Mouse (Mus musculus) thymus, adult 2 months (tissue): Measurements from ENCODE around the gene Slc20a1.

Experiments used
- CTCF ChIP-seq: fragments of 200-500 bp; IDR thresholded peaks from 2 replicates; pipeline ENCODE4 v1.5.1; 2012; ENCODE audit warnings: mild to moderate bottlenecking, control low read depth, low read length, moderate library complexity, borderline replicate concordance; ENCODE audit not compliant: control insufficient read depth, poor library complexity, insufficient read depth; ENCODE audit errors: extremely low read depth
- POLR2A ChIP-seq: fragments of 200-500 bp; IDR thresholded peaks from 2 replicates; pipeline ENCODE4 v1.6.1; 2012; ENCODE audit warnings: mild to moderate bottlenecking, low read length, control low read depth, moderate library complexity; ENCODE audit not compliant: control insufficient read depth, poor library complexity, insufficient read depth; ENCODE audit errors: extremely low read depth

DNA sequence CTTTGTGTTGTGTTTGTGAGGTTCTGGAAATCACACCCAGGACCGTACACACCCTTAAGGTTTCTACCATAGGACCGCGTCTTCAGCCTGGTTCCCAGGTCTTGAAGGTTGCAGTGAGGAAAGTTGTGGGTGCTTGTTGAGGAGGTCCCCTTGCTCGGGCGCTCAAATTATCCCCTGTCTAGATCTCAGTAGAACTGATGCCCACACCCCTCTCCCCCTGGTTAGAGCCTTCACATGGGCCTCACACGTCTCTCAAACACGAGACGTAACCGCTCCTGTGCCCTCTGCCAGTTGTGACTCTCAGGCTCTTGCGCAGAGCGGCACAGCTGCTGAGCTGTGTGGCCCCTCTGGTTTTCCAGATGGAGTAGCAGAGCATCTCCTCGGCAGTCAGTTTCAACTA is 48.4 kb downstream of the Slc20a1 start:
- TF ChIP-seq CTCF (no peak), POLR2A (no peak)
